Mouse (Mus musculus) layer of hippocampus, postnatal 25 days (tissue): ENCODE measurements around the gene Slamf7. TPM values are rescaled to one million over a fixed set of nuclear protein-coding genes. Genes with fewer than 3 reads are reported as not detected.
A peak's percentile ranks its signal among the peaks of the same experiment; 100 is the strongest.

Experiments used
- DNase-seq, 2 experiments: peaks; one replicate each; pipeline ENCODE4 v3.0.0; 2022; ENCODE audit warnings: mixed read lengths in 2 of 2, low spot score in 1 of 2; ENCODE audit errors: extremely low spot score in 1 of 2
- total RNA-seq, 2 experiments: library from RNA; stranded (reverse); gene quantifications; 2 replicates each; pipeline ENCODE4 v1.2.3; 2021

Slamf7 gene
- total RNA-seq, 2 experiments from 2014 or later, result not detected

DNA sequence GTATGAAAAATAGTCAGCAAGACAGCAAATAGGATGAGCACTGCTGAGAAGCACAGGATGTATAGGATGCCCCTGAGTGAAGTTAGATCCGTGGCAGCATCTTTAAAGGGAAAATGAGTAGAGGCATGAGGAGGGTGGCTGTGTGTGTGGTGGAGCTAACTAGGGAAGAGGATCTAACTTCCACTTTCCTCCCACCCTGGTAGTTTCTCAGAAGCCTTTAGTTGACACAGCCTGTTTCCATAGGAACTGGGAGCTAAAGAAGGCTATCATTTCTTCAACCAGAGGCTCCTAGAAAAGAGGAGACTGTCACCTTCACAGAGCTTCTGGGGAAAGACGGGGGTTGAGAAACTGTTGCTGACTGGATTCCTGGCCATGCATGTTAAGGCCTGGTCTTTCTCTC lies 14.1 kb downstream of the Slamf7 start:
- DNase-seq, result no peak

DNA sequence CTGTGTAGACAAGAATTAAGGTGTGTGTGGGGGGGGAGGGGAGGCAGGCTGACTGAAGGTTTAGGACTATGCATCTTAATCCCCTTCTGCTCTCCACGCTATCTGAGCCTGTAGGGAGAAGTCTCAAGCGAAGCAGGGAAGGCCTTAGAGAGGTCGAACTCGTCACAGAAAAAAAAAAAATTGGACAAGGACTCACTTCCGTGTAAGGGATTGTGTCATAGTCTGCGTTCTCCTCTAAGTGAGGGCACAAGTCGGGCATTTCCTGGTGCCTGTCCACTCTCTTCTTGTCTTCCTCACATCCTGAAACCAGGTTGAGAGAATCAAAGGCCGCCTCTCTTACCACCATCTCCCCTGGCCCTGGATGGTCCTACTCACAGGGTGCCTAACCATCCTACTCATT lies 15.7 kb downstream of the Slamf7 start:
- no peak for DNase-seq

DNA sequence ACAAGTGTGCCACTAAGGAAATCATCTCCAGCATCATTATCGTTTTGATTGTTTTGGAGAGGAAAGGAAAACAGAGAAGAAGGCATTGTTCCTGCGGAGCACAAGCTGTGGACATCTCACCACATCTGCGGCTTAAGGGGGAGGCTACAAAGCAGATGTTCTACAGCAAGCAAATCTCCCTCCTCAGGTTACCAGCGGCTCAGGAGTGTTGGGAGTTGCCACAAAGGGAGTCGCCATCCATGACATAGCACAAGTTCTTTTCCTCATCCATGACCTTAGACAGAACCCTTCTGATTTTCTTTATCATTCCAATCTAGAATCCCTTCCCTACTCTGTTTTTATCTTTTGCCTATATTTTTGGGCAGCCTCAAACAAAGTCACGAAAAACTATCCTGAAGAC lies 17.1 kb downstream of the Slamf7 start:
- DNase-seq, result no peak

DNA sequence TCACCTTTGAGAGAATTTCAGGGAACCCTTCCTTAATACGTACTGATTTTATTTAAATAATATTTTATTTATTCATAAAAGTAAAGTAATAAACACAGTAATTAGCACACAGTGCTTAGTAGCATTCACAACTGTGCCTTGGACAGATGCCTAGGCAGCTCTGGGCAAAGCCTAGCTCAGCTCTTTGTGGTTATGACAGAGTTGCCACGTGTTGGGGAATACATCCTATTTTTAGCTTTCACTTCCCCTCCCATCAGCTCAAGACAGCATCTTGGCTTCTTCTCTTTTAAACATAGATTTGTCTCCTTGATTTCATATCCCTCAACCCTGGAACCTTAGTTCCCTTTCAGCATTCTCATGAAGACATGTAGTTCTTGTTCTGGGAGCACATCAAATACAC lies 21.4 kb downstream of the Slamf7 start:
- no peak for DNase-seq

- peak in 1 of 2 experiments; percentile 10 for DNase-seq
Observed at GRCm38 (mm10) chr1:171630912-171631311, 21.9 kb downstream of the Slamf7 start.

- DNase-seq, result no peak
Observed at GRCm38 (mm10) chr1:171630041-171630440, 22.8 kb downstream of the Slamf7 start.

- DNase-seq, result no peak
Observed at GRCm38 (mm10) chr1:171629168-171629567, 23.7 kb downstream of the Slamf7 start.

GRCm38 (mm10) chr1:171627801-171628200 lies 25.0 kb downstream of the Slamf7 start:
- DNase-seq, result no peak

DNA sequence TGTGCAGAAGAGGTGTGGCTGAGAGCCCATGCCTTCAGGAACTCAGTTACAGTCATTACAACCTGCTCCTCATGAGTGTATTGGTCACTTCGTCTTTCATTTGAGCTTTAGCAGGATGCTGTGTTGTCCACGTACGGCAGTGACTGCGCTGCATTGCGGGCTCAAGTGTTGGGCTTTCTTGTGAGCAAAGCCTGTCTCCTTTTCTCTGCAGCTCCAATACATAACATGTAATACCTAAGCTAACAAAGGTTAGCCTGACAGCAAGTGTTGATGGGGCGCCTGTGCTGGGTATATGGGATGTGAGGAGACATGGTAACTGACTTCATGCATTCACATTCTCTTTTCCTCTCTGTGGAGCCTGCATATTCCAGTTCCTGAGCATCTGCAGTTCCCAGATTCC lies 32.7 kb downstream of the Slamf7 start:
- DNase-seq, result no peak

DNA sequence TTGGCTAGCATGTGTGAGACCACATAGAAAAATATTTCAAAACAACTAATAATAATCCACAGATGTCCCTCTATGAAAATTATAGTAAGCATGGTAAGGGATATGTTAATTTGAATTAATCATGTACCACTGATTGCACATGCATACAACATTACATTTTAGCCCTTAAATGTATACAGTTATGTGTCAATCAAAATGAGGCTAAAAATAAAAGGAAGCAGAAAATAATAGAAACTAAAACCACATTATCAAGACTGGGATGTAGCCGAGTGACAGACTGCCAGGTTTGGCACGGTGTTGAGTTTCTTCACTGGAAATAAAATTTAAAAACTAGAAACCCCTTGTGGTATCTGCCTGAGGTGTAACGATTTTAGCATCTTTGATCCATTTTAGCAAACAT lies 33.2 kb downstream of the Slamf7 start:
- DNase-seq, result no peak

- no peak for DNase-seq
Observed at GRCm38 (mm10) chr1:171619001-171619400, 33.8 kb downstream of the Slamf7 start.

DNA sequence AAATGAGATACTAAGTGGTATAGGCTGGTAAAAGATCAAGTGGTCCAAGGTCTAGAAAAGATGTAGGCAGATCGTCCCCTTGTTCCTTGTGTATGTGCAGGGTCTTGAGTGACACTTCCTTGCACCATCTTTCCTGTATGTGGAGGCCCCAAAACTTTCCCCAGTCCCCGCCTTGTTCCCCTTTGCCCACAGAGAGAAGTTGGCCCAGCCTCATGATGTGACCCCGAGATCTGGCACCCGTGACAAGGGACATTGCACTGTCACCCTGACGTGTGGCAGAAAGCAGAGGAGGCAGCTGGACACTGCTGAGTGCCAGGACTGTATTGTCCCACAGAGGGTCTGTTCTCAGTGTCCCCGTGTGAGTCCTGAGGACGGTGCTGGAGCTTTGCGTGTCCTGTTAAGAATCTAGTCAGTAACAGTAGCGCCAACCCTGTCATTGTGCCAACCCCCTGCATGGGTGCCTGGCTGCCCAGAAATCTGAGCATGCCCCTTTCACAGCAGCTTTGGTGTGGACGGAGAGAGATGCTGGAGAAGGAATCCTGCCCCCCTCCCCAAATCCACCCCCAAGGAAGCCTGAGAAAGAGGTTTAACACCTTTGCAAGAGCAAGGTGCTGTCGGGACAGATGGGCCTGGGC lies 35.8 kb downstream of the Slamf7 start:
- DNase-seq, result no peak

DNA sequence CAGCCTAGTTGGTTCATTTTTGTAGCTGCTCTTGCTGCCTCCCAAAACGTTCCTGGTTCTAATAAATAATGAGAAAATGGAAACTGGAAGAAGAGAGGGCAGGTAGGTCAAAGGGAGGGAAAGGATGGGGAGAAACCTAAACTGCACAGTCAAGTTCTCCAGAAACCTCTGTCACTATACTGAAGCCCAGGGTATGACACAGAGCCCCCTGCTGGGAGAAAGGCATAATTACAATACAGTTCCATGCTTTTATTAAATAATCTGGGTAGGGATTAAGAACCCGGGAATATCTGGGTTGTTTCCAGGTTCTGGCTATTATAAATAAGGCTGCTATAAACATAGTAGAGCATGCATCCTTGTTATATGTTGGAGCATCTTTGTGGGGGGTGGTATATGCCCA lies 38.9 kb downstream of the Slamf7 start:
- DNase-seq, result no peak

GRCm38 (mm10) chr1:171610781-171611180 lies 42.1 kb downstream of the Slamf7 start:
- no peak for DNase-seq

DNA sequence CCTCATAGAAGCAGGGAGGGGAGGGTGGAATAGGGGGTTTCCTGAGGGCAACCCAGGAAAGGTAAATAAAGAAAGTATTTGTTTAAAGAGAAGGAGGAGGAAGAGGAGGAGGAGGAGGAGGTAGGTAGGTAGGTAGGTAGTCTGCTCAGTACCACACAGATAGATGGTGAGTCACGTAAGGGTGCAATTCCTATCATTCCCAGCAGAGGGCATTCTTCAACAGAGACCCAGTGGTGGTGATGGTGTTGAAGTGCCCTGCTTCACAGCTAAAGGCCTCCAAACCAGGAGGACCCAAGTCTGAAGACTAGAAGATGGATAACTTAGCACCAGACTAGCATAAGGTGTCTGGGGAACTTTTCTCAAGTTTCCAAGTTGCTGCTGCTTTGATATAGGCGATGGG lies 42.8 kb downstream of the Slamf7 start:
- no peak for DNase-seq

DNA sequence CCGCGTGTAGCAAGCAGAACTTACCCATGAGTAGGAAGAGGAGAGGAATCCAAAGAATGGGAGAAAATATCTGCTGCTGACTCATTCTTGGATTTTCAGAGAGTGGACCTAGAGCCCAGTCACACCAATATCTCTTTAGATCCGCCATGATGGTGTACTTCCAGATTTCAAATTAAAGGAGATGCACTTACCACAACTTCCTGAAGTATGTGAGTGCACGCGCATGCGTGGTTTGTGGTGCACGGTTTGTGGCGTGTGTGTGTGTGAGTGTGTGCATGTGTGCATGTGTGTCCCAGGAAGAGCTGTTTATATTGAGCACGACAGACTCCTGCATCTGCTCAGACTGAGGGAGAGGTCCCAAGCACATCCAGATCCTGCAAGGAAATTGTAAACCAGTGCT lies 45.7 kb downstream of the Slamf7 start, which contains the start of gene Ly9:
Ly9 (minus strand) TSS at position 235 of the 400 bp plus-strand sequence.
- DNase-seq, result no peak

GRCm38 (mm10) chr1:171606656-171607055 lies 46.2 kb downstream of the Slamf7 start:
- DNase-seq, result no peak

GRCm38 (mm10) chr1:171604686-171605085 lies 48.1 kb downstream of the Slamf7 start:
- no peak for DNase-seq

DNA sequence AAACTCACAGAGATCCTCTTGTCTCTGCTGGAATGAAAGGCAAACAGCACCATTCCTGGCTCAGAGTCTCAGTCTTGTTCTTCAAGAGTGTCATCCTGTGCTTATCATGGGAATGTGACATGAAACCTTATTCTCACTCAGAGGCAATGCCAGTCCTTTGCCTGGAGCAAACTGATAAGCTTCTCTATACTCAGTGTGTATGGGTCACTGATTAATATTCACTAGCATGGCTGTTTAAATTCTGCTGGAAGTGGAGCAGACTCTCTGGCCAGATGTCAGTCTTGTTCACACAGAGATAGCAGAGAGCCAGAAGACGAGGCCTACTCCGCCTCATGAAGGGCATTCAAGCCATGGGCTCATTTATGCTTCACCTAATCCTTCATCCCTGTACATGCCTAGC lies 68.3 kb downstream of the Slamf7 start:
- no peak for DNase-seq
